In the genomic region with DNA sequence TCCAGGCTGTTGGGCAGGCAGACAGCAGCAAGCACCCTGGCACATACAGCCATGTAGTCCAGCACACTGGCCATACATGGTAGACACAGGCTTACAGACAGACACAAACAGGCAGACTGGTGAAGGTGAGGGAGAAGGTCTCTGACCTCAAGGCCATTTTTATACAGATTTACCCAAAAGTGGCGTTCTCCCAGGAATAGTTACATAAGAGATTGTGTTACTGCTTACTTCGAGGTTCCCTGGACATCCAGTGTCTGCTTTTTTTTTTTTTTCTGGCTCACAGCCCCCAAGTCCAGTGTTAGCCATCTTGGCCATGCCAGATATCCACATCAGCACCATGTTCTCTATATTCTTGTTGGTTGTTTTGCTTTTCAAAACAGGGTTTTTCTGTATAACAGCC, we compare ENCODE assay signal across 37 mouse cellular contexts. TPM values are rescaled to one million over a fixed set of nuclear protein-coding genes. Genes with fewer than 3 reads are reported as not detected.
"Had no signal": no experiment of that assay in that cellular context is flagged by ENCODE, and none has a peak within 500 bp of the region (broad histone marks: within the 10 kb centered on the region; RNA-seq: fewer than 3 reads in every experiment).

No protein-coding gene starts in this region.

- ATAC-seq: forebrain, embryonic 13.5 days; forebrain, embryonic 14.5 days; forebrain, embryonic 15.5 days; forebrain, embryonic 16.5 days had no signal

- DNase-seq: cerebellum, adult 18-20 months; cerebellum, adult 2 months; cerebellum, adult 8-10 months; cerebellum, adult 9-10 months; cerebellum, adult 9-11 months; cerebellum, postnatal 10 days; cerebellum, postnatal 25 days; cerebellum, postnatal 36 days; embryo, embryonic 11 days; forebrain, postnatal 0 days; gastrocnemius, adult 2 months; gastrocnemius, postnatal 10 days; gastrocnemius, postnatal 14 days; gastrocnemius, postnatal 25 days; gastrocnemius, postnatal 36 days; heart, adult 18-20 months had no signal

- H3K36me3 ChIP-seq: embryonic facial prominence, embryonic 10.5 days; embryonic facial prominence, embryonic 12.5 days; embryonic facial prominence, embryonic 13.5 days; embryonic facial prominence, embryonic 15.5 days; forebrain, embryonic 10.5 days; forebrain, embryonic 12.5 days; forebrain, embryonic 15.5 days had no signal

- H3K27me3 ChIP-seq: embryonic facial prominence, embryonic 12.5 days; embryonic facial prominence, embryonic 15.5 days; forebrain, embryonic 12.5 days; forebrain, embryonic 13.5 days; forebrain, embryonic 15.5 days had no signal

- H3K9me3 ChIP-seq: embryonic facial prominence, embryonic 10.5 days; embryonic facial prominence, embryonic 12.5 days; embryonic facial prominence, embryonic 13.5 days; embryonic facial prominence, embryonic 15.5 days; forebrain, embryonic 10.5 days; forebrain, embryonic 12.5 days; forebrain, embryonic 13.5 days; forebrain, embryonic 15.5 days had no signal

- H3K4me1 ChIP-seq: embryonic facial prominence, embryonic 10.5 days; embryonic facial prominence, embryonic 12.5 days; embryonic facial prominence, embryonic 13.5 days; embryonic facial prominence, embryonic 15.5 days had no signal

- H3K9ac ChIP-seq: embryonic facial prominence, embryonic 12.5 days; embryonic facial prominence, embryonic 13.5 days; embryonic facial prominence, embryonic 15.5 days; forebrain, embryonic 12.5 days; forebrain, embryonic 13.5 days; forebrain, embryonic 15.5 days; forebrain, postnatal 0 days had no signal

- H3K4me3 ChIP-seq: embryonic facial prominence, embryonic 10.5 days; embryonic facial prominence, embryonic 12.5 days; embryonic facial prominence, embryonic 13.5 days; embryonic facial prominence, embryonic 15.5 days; erythroblast, embryonic 14.5 days; forebrain, embryonic 10.5 days; forebrain, embryonic 12.5 days; forebrain, embryonic 13.5 days; forebrain, embryonic 15.5 days; gastrocnemius, adult 2 months had no signal

- H3K27ac ChIP-seq: embryonic facial prominence, embryonic 10.5 days; embryonic facial prominence, embryonic 12.5 days; embryonic facial prominence, embryonic 13.5 days; embryonic facial prominence, embryonic 15.5 days; forebrain, embryonic 10.5 days; forebrain, embryonic 12.5 days; forebrain, embryonic 13.5 days; forebrain, embryonic 15.5 days; gastrocnemius, adult 2 months had no signal

- H3K4me2 ChIP-seq: embryonic facial prominence, embryonic 12.5 days; embryonic facial prominence, embryonic 13.5 days; embryonic facial prominence, embryonic 15.5 days; forebrain, embryonic 12.5 days; forebrain, embryonic 13.5 days; forebrain, embryonic 15.5 days had no signal

RNA-seq across cellular contexts. Expression of gene Lyg1, which starts 1.0 kb away (rescaled TPM):
- total RNA-seq: common myeloid progenitor, adult 5-6 weeks; forebrain, postnatal 0 days; gastrocnemius, adult 18-20 months; gastrocnemius, adult 2 months; gastrocnemius, adult 8-10 months; gastrocnemius, postnatal 10 days; gastrocnemius, postnatal 14 days; gastrocnemius, postnatal 25 days; gastrocnemius, postnatal 36 days; gastrocnemius, postnatal 4 days; granulocyte monocyte progenitor cell, adult 5-6 weeks; heart, adult 18-20 months had no signal
- polyA plus RNA-seq: cerebellum, adult 2 months; cortical plate, adult 2 months; embryonic facial prominence, embryonic 10.5 days; embryonic facial prominence, embryonic 11.5 days; embryonic facial prominence, embryonic 12.5 days; embryonic facial prominence, embryonic 13.5 days; embryonic facial prominence, embryonic 14.5 days; embryonic facial prominence, embryonic 15.5 days; erythroblast, embryonic 14.5 days; forebrain, embryonic 10.5 days; forebrain, embryonic 11.5 days; forebrain, embryonic 12.5 days; forebrain, embryonic 13.5 days; forebrain, embryonic 14.5 days; forebrain, embryonic 15.5 days; forebrain, embryonic 16.5 days; forebrain, postnatal 0 days; frontal cortex, adult 2 months had no signal

RNA-seq across cellular contexts. Expression of gene Lyg2, which starts 42.2 kb away (rescaled TPM):
- total RNA-seq: common myeloid progenitor, adult 5-6 weeks; gastrocnemius, adult 18-20 months; gastrocnemius, adult 2 months; gastrocnemius, adult 8-10 months; gastrocnemius, postnatal 10 days; gastrocnemius, postnatal 14 days; gastrocnemius, postnatal 25 days; gastrocnemius, postnatal 36 days; gastrocnemius, postnatal 4 days; granulocyte monocyte progenitor cell, adult 5-6 weeks; heart, adult 18-20 months had no signal
- polyA plus RNA-seq: embryonic facial prominence, embryonic 10.5 days; embryonic facial prominence, embryonic 11.5 days; embryonic facial prominence, embryonic 12.5 days; embryonic facial prominence, embryonic 13.5 days; erythroblast, embryonic 14.5 days; forebrain, embryonic 10.5 days; forebrain, embryonic 11.5 days; forebrain, embryonic 12.5 days; forebrain, embryonic 13.5 days; forebrain, embryonic 14.5 days; forebrain, embryonic 15.5 days; forebrain, embryonic 16.5 days; forebrain, postnatal 0 days; frontal cortex, adult 2 months had no signal
